Mouse (Mus musculus) frontal cortex, adult 2 months (tissue): ENCODE results near the gene Zfp688. TPM values are rescaled to one million over a fixed set of nuclear protein-coding genes. Genes with fewer than 3 reads are reported as not detected.
"Not testable (repeated sequence)": the region's sequence is repeated elsewhere in the genome, so short reads cannot be mapped to it uniquely, and the experiment has no call there.

Experiments
- DNase-seq, 2 experiments: peaks; one replicate each; pipeline ENCODE4 v3.0.0; 2022; ENCODE audit warnings: low spot score in 1 of 2; ENCODE audit errors: extremely low spot score in 1 of 2
- polyA plus RNA-seq: library from polyadenylated mRNA; depleted of rRNA; stranded (reverse); fragments of >200 nt; gene quantifications from 2 replicates; pipeline ENCODE4 v1.2.3, GENCODE M21; 2012; rRNA removed

The Zfp688 gene
- 17.9 and 18.6 TPM in 2 replicates for polyA plus RNA-seq

DNA sequence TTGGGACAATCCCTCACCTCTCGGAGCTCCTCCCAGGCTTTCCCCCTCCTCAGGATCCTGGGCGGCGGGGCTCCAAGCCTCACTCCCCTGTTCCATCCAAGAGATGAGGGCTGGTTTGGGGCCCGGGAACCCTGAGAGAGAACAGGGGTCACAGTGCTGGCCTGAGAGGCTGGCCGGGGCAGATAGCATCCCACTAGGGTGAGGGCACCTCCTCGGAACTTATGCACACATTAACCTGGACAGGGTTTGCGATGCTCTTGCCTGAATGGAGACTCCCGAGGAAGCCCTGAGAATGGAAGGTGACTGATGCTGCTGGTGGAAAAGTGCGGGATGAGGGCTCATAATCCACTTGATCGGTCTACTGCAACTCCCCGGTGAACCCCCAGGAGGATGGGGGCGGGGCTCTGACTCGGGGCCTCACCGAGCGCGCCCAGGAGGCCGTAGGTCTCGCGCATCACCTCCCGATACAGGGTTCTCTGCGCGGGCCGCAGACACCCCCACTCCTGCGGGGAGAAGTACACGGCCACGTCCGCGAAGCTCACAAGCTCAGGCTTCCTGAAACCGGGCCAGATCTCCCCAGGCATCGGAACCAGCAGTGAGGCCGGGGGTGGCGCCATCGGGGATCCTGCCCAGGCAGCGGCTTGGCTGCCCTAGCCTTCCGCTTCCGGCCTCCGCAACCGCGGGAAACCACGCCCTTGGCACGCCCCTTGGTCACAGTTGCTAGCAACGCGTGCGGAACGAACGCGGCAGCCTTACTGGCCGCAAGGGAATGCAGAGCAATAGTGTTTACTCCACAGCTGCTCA lies at the start of gene Zfp688:
Zfp688 (minus strand) TSS at position 681 of the 804 bp plus-strand sequence.
- peak; percentile 65 to 94 for DNase-seq

DNA sequence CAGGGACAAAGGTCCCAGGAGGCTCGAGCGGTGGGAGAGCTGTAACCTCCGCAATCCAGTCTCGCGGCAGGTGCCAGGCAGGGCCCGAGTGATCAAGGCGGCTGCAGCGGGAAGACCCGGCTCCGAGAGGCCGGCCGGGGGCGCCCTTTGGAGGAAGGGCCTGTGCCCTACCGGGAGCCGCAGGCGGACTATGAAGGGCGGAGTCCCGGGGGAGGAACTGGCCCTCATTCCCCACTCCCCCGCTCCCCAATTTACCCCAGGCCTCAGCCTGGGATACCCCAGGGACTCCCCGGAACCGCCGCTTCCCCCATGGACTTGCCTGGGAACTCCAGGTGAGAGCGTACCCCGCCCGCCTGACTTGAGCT lies 49.8 kb upstream of the Zfp688 start:
- DNase-seq = no peak

DNA sequence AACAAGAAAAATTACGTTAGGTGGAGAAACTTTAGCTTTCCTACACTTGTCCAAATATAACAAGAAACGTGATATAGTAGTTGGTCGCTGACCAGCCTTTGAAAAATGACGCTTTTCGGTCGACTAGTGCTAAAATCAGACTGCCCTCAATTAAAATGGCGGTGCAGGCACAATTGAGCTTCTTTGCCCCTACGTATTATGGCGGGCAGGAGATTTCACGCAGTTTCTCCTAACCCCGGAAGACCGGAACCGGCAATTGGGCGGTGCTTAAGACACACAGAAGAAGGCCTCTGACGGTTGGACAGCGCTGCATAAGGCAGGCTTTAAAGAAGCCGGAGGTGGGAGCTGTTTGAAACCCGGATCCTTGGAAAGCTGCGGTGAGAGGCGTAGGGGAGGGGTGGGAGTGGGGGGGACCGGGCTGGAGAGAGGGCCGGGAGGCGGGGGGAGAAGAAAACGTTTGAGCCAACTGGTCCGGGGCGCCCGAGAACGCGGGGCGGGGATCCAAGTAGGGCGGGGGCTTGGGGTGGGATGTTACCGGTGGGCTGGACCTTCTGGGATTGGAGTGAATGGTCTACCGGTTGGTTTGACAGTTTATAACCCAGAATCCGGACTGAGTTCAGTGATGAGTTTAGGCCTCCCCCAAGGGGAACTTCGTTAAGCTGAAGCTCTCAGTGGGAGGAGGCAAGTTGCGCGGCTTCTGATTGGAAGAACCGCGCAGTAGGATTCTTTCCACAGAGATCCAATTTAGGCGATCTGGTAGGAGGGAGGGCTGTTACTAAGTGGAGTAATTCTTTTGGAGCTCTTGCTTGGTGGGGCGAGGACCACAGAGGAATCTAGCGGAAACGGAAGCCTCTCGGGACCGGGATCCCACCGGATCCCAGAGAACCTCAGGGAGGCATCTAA lies 49.1 kb upstream of the Zfp688 start:
- peak; percentile 97 for DNase-seq

DNA sequence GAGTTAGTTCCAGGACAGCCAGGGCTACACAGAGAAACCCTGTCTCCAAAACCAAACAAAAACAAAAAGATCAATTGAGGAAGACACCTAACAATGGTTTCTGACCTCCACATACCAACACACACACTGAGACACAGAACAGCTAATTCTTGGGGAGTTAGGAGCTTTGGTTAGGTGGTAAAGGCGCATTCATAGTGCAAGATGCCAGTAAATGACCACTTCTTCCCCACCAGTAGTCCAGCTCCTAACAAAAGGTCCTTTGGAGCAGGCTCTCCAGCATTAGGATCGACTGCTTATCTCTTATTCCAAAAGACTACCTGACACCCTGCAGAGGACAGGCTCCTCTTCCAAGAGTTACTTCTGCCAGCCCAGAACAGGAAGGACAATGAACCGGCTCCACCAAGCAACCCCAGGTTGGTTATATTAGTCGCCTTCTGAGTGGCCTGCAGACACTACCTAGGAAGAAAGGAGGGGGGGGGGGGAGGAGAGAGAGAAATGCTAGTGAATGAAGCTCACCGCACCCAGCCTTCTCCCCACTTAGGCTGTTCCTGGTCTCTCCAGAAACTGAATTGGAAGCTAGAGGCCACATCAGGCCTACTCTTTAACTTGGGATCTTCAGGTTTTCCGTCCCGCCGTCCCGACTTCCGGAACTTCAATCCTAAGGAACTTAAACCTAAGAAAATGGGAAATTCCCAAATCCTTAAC lies 48.3 kb upstream of the Zfp688 start:
- no peak for DNase-seq

DNA sequence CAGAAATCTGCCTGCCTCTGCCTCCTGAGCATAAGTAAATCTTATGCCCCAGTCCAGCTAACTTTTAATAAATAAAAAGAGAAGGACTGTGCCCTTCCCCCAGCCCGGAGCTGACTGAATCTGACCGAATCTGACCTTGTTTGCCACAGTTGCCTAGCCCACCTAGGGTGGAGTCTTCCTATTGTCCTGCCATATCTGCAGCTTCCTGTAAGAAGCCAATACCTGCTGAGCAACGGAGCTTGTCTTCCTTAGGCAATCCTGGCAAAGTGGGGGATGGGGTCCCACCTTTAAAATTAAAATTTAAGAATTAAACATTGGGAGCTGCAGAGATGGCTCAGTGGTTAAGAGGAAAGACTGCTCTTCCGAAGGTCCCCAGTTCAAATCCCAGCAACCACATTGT lies 44.7 kb upstream of the Zfp688 start:
- no peak for DNase-seq

DNA sequence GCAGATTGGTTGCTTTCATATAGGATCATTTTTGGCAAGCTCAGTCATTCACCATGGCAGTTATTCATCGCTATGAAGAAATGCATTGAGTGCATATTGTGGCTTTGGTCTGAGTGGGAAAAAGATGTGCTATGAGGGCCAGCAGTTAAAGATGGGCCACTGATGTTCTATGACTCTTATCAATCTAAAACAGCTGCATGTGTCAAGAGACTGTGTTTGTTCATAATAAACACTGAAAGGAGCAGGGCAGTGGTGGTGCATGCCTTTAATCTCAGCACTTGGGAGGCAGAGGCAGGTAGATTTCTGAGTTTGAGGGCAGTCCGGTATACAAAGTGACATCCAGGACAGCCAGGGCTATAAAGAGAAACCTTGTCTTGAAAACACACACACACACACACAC lies 43.8 kb upstream of the Zfp688 start:
- DNase-seq = not testable (repeated sequence)

DNA sequence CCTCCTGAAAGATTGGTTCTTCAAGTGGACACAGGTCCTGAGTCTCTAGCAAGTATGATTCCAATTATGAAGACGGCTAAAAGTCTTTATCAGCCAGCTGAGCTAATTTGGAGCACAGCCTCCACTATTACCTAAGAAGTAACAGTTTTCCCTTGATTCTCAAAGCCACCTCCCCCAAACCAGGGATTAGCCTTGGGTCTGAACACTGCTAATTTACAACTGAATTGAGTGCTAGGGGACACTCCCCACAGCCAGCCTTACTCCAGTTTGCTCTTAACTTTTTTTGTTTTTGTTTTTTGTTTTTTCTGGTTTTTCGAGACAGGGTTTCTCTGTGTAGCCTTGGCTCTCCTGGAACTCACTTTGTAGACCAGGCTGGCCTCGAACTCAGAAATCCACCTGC lies 43.3 kb upstream of the Zfp688 start:
- DNase-seq = no peak

DNA sequence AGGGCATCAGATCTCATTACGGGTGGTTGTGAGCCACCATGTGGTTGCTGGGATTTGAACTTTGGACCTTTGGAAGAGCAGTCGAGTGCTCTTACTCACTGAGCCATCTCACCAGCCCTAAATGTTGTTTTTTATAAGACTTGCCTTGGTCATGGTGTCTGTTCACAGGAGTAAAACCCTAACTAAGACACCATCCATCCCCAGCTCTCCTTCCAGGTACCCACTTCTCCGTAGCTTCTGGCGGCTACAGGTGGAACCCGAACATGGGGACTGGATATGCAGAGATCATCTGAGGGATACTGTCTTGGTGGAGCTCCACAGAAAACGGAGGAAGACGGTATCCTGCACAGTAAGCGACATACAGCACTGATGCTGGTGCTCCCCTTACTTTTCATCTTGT lies 37.4 kb upstream of the Zfp688 start, which contains the start of gene Prr14:
Prr14 (plus strand) TSS at position 301 of the 400 bp plus-strand sequence.
- DNase-seq = not testable (repeated sequence)

DNA sequence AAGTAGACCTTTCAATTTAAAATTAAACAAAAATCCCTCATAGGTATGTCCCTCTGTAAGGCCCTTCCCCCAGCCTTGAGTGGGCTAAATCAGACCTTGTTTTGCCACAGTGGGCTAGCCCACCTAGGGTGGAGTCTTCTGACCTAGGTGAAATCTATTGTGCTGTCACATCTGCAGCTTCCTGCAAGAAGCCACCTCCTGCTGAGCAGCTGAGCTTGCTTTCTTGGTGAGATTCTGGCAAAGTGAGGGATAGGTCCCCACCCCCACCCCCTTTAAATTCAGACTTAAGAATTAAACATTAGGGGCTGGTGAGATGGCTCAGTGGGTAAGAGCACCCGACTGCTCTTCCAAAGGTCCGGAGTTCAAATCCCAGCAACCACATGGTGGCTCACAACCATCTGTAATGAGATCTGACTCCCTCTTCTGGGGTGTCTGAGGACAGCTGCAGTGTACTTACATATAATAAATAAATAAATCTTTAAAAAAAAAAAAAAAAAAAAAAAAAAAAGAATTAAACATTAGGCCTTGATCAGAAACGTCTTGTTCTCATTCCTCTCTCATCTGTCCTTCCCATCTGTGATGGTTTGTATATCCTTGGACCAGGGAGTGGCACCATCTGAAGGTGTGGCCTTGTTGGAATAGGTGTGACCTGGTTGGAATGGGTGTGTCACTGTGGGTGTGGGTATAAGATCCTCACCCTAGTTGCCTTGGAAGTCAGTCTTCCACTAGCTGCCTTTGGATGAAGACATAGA lies 36.7 kb upstream of the Zfp688 start:
- DNase-seq = not testable (repeated sequence)

DNA sequence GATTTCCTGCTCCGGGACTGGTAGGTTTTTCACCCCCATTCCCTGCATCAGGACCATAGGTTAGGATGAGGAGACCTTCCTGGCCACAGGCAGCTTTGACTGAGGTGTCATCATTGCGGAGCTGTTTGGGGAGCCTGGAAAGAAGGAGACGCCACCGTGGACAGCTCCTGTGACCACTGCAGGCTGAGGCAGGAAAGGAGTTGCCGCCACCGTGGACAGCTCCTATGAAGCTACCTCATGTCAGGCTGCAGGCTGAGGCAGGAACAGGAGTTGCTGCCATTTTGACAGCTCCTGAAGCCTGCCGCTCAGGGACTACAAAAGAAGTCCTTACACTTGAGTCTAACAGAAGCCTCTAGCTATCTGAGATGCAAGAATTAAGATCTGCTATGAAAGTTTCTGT lies 33.0 kb upstream of the Zfp688 start:
- DNase-seq = no peak

DNA sequence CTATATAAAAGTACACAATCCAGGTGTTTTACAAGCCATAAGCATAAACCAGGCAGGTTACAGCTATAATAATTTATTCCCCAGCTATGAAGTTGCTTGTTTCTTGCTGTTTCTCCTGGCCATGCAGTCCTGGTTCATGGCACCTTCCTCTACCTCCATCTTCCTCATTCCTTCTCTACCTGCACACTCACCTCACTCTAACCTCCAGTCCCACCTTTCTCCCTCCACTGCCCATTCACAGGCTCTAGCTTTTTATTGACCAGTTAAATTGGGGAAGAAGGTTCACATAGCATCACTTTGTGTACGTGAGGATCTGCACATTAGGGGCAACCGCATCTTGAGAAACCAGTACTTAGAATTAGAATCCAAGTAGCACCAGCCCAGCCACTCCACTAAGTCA lies 31.2 kb upstream of the Zfp688 start:
- no peak for DNase-seq

DNA sequence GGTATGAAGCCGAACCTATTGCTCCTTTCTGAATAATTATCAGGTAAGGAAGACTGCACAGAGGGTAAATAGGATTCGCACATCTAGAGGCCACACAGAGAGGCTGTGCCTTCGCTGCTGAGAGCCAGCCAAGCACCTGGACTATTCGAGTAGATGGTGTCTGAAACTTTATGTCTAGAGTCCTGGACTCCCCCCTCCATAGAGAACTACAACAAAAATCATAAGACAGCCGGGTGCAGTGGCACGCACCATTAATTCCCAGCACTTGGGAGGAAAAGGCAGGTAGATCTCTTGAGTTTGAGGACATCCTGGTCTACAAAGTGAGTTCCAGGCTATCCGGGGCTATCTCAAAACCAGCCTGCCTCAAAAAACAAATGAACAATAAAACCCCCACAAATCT lies 28.1 kb upstream of the Zfp688 start:
- no peak for DNase-seq

DNA sequence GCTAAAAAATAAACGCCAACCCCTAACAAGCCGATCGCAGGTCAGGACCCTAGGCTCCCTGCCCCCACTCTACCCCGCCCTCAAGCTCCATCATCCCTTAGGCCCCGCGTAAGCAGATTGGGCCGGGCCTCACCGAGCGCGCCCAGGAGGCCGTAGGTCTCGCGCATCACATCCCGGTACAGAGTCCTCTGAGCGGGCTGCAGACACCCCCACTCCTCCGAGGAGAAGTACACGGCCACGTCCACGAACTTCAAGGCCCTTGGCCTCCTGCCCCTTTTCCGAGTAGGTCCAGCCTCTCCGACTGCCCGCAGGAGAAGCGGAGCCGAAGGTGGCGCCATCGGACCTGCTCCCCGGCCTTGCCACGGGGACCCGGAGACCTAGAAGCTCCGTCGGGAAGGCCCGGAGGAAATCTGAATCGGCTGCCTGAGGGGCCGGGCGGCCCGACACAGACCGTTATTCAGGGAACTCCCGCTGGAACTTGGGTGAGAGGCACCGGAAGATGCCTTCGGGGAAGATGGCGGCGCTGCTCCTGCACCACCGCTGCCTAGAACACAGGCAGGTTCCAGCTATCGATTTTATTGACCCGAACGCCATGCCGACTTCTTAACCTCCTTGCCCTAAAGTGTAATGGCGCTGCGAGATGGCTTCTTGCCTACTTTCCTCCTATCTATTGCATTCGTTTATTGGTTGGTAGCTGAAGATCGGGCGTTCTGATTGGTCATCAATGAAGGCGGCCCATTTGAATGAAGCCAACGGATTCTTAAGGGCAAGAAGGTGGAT lies 26.8 kb upstream of the Zfp688 start, which contains the start of gene Zfp689:
Zfp689 (minus strand) TSS at position 638 of the 780 bp plus-strand sequence.
- peak; percentile 96 to 99 for DNase-seq

DNA sequence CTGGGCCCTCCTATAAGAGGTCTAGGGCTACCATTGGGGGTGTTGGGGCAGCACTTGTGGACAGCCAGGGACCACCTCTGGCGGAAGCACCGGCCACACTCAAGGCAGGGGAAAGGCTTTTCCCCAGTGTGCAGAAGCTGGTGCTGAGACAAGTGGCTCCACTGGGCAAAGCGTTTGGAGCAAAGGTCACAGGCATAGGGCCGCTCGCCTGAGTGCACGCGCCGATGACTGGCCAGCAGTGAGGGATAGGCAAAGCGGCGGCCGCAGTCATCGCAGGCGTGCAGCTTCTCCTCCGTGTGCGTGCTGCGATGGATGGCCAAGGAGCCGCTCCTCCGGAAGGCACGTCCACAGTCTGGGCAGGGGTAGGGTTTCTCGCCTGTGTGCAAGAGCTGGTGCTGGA lies 22.1 kb upstream of the Zfp688 start:
- no peak for DNase-seq

DNA sequence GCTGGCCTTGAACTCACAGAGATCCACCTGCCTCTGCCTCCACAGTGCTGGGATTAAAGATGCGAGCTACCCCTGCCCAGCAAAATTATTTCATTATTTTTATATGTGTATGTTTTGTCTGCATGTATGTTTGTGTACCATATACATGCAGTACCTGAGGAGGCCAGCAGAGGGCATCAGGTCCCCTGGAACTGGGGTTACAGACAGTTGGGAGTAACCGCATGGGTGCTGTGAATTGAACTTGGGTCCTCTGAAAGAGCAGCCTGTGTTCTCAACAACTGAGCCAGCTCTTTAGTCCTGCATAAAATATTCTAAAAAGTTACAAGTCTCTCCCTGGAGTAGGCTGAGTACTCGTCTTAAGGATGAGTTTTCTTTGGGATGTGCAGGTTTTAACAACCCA lies 15.9 kb upstream of the Zfp688 start:
- no peak for DNase-seq

DNA sequence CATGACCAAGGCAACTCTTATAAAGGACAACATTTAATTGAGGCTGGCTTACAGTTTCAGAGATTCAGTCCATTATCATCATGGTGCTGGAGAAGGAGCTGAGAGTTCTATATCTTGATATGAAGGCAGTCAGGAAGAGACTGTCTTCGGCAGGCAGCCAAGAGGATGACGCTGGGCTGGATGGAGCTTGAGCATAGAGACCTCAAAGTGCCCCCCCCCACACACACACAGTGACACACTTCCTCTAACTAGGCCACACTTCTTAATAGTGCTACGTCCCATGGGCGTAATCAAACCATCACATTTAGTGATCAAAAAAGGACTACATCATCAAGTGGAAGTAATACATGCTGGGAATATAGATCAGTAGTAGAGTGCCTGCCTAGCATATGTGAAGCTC lies 13.3 kb upstream of the Zfp688 start:
- no peak for DNase-seq

DNA sequence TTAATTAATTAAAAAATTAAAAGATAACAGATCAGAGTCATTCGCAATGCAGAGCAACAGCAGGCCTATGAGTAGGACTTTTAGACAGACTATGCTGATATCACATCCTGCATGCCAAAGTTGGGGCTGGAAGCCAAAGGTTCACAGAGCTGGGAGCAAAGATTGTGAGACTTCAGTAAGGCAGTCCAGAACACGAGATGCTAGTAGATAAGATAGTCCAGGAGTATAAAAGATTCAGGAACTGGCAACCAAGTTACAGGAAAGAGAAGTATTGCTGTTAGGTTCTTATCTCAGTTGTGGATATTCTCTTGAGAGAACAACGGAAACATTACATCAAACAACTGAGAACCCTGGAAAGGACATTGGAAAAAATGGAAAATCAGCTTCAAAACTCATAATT lies 4.5 kb upstream of the Zfp688 start:
- DNase-seq = no peak

DNA sequence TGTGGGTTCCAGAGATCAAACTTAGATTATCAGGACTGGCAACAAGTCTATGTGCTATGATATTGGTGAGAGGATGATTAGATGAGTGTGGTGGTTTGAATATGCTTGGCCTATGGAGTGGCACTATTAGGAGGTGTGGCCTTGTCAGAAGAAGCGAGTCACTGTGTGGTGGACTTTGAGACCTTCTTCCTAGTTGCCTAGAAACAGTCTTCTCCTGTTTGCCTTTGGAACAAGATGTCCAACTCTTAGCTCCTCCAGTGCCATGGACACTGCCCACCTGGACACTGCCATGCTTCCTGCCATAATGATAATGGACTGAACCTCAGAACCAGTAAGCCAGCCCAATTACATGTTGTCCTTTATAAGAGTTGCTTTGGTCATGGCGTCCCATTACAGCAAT lies 4.0 kb upstream of the Zfp688 start:
- no peak for DNase-seq

DNA sequence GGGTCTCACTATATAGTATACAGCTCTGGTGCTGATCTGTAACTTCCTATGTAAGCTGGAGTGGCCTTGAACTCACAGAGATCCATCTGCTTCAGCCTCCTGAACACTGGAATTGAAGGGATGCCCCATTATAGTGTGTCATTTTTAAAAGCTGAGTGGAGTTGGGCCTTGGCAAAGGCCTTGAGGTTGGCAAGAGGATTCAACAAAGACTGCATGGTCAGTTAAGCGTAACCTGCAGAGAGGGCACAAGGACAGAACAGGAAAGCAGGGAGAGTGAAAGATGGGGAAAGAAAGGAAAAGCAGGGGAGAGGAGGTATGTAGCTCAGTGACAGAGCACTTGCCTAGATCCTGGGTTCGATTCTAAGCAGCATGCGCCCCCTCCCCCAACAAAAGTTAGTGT lies 3.4 kb upstream of the Zfp688 start:
- DNase-seq = no peak
